Mouse (Mus musculus) frontal cortex, postnatal 10 days (tissue): Measurements from ENCODE around the gene Tmem236.

ENCODE experiments used
- DNase-seq, 2 experiments: peaks; one replicate each; pipeline ENCODE4 v3.0.0; 2022; ENCODE audit warnings: low spot score in 2 of 2, mixed read lengths in 1 of 2

Gene Tmem236

DNA sequence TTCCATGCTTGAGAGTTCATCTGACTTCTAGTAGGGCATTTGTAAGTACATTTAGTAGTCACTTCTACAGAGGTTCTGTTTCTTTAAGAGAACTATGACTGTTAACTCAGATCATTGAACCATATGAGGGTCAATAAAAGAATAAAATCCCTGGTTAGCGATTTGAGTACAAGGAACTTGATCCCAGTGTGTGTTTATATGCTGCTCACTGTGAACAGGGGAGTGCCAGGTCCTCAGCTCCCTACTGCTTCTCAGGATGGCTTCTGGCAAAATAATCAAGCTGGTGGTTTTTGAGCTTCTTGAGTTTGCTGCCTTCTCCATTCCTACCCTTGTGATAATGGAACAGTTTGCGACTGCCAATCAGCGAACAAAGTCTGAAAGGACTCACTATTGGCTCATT is at the start of gene Tmem236:
Gene Tmem236 (plus strand): TSS at position 190 of the 400 bp plus-strand sequence.
- no peak for DNase-seq

DNA sequence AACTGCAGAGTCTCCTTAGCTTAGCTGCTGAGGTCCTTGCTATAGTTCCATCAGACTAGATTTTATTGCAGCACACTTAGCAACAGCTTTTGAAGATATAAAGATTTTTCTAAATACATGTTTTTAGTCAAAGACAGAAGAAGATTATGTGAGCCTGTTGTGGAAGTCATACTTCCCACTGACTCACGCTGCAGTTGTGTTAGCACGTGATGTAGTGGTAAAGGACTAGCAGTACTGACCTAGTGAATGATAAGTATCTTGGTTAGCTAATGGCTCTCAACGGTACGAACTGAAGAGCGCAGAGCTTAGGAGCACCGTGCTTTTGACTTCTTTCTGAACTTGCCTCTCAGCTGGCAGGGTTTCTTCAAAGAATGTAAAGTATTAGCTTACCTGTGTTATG is 47.9 kb upstream of the Tmem236 start:
- no peak for DNase-seq

DNA sequence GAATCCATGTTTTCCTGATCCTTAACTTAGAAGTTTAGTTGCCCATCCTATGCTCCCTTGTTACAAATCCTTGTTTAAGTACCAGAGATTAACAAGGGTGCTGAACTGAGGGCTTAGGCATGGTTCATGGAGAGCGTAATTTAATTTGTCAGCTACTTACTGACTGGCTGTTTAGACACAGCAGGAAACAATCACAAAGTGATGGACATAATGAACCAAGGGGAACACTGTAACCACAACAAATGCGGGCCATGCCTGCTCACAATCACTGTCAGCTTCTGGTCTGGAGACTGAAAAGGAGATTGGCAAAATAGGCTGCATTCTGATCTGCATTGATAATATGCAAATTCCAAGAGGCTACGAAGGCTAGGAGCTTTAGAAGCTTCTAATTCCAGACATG is 46.7 kb upstream of the Tmem236 start:
- DNase-seq = no peak

DNA sequence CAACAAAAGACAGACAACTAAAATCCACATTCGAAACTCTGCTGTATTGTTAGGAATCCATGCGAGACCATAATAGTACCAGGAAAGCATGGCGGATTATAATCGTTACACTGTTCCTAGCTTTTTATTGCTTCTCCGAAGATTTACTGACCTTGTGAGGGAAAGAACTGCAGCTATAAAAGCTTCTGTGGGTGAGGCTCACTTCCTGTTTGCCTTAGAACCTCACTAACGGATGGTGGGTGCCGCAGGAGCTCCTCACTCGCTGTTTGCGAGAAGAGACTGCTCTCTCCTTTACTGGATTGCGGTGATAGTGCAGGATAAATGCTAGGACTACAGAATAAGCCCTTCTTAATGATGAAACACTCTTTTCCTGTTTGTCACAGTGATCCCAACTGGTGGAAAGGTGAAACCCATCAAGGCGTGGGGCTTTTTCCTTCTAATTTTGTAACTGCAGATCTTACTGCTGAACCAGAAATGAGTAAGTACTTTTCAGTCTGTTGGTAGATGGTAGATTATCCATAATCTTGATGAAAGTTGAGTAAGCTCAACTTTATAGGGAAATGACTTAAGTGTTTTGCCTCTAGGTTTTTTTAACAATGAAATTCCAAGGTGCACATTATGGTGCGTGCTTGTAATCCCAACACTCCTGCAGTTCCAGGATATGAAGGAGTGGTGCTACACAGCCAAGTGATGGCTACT is 43.5 kb upstream of the Tmem236 start:
- DNase-seq = no peak

DNA sequence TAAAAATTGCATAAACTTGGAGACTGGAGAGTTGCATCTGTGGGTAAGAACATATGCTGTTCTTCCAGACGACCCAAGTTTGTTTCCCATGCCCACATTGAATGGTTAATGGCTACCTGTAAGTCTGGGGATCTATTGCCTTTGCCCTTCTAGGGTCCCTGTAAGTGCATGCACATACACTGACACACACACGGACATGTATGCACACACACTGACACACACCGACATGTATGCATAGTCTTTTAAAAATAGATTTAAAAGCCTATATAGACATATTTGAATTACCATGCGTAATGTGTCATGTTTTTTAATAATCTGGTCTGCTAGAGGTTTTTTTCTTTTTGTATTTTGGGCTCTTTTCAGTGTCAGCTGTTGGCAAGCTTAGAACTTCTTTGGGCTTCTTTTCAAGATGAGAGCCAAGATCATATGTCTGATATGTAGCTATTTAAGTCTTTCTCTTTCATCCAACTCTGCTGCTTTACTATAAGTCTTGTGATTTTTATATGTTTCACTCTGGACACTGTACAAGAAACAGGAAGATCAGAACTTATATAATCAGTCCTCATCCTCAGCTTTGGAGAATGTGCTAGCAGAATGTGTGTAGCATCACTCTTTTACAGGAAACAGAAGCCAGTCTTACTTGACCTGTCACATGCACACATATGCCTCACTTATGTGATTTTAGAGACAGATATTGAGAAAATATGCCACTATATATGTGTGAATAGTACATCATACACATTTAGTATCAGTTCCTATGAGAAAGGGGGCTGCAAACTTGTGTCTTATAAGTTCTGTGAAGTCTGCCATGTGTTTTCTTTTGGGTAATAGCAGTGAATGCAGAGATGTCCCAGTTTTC is 41.6 kb upstream of the Tmem236 start:
- no peak for DNase-seq

DNA sequence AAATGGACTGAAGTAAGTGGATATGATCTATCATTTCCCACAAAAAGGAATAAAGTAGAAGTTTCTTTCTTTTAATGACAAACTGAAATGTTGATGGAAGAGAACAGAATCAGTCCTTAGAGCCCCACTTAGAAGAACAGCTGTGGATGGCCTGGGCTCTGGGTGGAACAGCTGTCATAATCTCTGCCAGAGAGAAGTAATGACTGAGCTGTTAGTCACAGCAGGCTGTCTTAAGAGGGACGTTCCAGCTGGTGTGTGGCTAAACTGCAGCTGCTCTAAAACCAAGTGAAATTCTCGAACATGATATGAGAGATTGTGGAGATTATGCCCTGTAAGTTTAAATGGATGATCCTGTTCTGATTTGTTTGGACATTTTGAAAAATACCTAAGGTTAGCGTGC is 37.4 kb upstream of the Tmem236 start:
- DNase-seq = no peak

DNA sequence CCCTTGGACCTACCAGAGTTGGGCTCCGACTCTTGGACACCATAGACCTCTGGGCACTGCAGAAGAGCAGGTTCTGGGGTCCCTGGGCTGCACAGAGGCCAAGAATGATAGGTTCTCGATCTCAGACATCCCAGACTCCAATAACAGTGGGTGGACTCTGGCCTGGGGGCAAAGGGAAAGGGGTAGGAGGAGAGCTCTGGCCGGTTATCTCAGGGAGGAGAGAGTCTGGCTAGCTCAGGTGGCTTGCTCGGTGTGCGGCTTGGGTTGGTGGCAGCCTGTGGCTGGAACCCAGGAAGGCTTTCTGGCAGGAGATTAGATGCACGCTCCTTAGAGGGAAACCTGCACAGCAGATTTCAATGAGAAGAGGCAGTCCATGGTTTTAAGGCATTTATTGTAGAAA is 34.7 kb upstream of the Tmem236 start:
- DNase-seq = no peak

DNA sequence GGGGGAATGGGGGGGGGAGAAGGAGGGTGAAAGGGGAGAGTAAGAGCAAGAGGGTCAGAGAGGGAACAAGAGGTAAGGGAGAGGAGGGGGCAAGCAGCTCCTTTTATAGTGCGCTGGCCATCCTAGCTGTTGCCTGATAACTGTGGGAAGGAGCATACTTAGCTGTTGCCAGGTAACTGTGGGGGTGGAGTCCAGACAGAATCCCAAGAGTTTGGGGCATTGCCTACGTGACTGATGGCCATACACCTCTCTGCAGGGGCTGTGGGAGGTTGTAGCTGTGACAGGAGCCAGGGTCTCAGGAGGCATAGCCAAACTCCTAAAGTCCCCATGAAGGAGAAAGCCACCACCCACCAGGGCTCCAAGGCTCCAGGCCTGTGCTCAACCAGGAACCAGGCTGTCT is 34.3 kb upstream of the Tmem236 start:
- DNase-seq = no peak

DNA sequence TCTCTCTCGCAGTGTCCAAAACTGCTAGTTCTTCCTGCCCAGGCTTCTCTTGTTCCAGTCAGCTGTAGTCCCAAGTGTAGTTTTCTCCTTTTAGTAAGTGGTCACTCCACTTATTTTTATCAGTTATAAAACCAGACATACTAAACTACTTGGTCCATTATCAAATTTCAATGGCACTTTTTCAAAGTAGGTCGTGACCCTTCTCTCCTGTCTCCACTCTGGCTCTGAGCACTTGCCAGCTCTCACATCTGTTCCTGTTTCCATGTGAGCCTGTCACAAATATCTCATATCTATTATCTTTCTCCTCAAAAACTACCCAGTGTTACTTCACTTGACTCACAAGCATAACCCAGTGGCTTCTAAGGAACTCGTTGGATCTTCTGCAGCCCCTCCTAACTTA is 29.0 kb upstream of the Tmem236 start:
- no peak for DNase-seq

DNA sequence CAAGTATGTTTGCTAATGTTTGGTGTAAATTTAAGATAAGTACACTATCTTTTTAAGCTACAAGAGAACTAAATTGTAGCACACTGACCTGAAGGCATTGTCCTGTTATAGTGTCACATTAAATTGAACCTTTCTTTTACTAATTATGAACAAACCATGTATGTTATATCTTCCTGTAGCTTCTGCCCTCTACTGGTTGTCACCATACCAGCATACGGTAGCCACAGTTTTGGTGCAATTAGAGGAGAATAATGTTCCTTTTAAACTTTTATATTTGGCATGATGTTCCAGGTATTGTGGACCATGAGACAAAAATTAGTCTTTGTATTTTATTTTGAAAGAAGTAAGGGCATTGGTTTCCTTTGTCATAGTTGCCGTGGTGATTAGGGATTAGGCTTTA is 27.4 kb upstream of the Tmem236 start:
- no peak for DNase-seq

DNA sequence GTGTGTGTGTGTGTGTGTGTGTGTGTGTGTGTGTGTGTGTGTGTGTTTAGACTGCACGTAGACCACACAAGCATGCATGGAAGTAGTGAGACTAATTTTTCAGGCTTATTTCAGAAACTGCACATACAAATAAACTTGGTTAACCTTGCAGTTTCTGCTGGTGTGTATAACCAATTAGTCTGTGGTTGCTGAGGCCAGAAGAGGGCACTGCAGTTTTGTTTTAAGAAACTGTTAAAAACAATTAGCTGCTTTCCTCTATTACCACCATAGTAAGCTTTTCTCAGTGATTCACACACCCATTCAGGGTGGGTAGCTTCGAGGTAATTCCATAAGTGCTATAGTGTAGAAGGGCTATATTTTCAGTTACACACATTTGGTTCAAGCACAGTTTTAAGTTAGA is 23.5 kb upstream of the Tmem236 start:
- DNase-seq = no peak

DNA sequence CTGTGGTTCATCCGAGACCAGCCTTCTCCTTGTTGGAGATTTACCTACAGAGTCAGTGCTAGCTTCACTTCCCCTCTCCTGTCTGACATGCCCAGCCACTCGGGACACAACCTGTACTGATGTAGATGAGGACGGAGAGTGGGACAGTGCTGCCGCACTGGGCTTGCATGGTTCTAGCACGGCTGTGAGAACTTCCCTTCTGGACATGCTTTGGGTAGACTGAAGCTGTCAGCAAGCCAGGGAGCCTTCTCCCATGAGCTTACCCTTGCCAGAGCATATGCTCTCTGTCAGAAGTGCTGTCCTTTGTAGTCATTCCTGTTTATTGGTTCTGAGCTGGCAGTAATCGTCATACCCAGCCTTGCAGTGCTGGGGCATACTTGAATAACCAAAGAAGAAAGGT is 22.5 kb upstream of the Tmem236 start:
- DNase-seq = no peak

DNA sequence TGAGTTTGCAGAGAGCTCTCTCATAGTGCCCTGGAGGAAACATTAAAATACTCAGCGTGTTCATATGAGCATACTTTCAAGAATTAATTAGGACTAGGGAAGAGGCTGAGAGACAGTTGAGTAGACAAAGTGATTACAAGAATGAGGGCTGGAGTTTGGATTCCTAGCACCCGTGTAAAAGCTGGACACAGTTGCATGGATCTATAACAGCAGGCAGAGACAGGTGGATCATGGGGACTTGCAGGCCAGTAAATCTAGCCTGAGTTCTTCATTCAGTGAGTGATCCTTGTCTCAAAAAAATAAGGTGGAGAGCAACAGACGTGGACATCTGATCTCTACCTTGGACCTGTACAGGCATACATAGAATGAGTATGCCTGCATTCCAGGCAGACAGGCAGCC is 15.3 kb upstream of the Tmem236 start:
- DNase-seq = no peak

DNA sequence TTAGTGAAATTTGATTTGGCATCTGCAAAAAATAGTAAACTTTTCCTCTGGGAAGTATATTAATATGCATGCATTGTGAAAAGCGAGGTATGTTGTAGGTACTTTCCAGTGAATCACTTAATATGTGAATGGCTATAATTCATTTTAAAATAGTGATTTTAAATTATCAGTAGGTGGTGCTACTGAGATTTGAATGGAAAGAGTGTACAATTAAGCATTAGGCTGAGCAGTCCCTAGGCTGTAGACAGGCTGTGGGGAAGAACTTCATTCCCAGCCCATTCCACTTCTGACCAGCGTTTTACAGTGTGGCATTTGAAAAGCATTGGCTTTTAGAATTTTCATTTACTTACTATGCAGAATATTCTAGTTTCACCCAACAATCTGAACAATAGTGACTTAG is 14.6 kb upstream of the Tmem236 start:
- no peak for DNase-seq

DNA sequence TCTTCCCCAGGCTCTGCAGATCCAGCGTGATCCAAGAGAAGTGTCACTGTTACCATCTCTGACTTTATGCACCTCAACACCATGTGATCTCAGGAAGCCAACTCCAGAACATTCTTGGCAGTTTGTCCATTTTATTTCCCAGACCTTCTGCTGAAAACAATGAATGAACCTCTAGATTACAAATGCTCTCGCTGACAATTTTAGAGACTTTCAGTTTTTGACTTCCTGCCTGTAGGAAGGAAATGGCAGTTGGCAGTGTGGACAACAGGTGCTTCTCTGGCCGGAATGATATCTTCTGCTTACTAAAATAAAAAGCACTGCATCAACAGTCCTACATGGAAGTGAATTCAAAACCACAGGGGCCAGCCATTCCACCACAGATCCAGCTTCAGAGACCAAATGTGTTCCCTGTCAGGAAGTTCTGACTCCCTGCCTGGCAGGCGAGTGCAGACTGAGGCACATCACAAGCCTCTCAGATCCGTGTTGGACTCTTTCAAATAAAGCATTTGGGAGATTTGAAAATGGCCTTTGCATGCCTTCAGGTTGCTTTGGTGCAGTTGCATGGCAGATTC is 9.8 kb upstream of the Tmem236 start:
- no peak for DNase-seq

DNA sequence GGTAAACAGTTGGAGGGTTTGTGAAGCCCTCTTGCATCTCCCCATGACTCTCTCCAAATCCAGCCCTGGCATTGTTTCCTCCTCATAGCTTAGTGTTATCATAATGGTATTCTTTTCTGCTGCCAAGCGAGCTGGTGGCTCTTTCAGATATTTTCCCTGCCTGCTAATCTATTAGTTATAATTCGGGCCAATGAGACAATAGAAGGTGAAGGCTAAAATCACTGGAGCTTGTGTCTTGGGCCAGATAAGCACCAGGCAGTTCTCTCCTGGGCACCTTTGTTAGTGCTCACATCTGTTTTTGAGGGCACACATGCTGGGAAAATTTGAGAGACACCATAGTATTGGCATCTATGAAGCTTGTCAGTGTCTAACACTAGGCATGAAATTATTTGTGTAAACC is 9.3 kb upstream of the Tmem236 start:
- no peak for DNase-seq

DNA sequence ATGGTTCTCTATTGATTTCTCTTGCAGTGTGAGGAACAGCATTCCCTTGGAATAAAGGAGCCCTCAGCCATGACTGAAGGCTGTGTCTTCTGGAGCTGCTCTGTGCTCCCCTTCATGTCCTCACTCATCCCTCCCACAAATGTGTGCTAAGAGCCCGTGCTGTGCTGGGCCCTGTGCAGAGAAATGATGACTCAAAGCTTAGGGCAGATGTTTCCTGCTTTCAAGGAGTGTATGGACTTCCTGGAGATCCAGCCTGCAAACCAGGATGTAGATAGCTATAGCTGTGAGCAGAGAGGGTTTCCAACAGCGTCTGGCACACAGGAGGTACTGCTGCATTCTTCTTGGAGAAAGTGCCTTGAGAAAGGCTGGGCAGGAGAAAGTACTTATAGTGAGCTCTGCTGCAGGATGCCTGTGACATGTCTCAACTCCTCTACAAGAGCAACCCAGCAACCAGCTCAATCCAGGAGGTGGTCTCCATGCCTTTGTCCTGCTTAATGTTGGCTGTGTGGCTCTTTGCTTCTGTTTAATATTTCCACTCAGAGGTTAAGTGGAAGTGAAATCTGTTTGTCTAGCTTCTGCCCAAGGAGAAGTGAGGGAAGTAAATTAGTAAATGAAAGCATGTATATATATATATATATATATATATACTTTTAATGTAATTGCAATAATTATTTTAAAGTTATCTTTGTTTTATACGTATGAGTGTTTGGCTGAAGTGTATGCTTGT is 8.5 kb upstream of the Tmem236 start:
- DNase-seq = no peak

DNA sequence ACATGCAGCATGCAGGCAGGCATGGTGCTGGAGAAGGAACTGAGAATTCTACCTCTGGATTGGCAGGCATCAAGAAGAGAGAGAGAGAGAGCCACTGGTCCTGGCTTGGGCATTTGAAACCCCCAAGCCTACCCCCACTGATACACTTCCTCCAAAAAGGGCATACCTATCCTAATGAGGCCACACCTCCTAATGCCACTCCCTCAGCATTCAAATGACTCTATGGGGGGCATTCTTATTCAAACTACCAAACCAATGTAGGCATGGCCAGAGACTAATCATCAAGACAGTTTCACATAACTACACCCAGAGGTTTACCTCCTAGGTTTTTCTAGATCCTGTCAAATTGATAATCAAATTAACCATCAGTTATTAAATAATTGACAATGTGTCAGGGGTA is 6.6 kb upstream of the Tmem236 start:
- no peak for DNase-seq

DNA sequence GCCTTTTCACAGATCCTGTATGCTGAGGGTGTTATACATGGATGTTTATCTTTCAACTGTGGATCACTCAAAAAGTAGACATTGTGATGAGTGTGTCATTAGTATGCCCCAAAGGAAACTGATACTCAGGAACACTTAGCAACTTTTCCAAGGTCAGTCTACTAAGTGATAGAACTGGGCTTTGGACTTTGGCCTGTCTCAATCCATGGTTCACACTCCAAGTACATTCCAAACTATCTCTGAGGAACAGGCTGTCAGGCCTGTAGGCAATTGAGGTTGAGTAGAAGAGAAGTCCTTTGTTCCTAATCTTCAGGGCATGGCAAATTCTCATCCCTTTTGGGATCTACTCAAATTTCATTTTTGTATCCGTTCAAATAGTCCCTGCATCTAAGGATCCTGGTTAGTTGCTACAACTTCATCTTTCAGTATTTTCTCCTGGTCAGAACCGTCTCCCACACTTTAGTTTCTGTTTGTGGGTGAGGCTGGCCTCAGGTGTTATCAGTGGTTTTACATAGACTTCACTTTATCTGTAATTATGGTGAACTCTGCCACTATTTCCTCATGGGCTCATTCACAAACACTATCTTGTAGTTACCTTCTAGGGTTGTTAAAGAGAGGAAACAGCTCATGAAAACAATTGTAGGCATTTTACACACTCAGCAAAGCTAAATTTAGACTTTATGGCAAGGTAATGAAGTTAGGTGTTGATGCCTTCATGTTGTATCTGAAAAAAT is 2.3 kb downstream of the Tmem236 start:
- no peak for DNase-seq

DNA sequence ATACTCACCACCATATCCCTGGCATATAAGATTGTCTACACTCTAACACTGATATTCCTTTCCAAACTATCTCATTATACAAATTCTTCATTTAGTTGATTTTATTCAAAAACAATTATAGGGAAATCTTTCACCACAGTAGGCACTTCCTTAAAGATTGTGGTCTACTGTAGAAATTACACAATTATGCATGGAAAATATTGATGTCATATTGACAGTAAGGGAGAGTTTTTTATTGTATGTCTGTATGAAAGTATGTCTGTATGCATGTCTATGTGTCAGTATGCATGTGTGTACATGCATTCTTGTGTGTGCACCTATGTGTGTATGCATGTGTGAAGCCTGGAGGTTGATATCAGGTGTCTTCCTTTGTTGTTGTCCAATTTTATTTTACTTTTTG is 10.1 kb downstream of the Tmem236 start:
- DNase-seq = no peak

DNA sequence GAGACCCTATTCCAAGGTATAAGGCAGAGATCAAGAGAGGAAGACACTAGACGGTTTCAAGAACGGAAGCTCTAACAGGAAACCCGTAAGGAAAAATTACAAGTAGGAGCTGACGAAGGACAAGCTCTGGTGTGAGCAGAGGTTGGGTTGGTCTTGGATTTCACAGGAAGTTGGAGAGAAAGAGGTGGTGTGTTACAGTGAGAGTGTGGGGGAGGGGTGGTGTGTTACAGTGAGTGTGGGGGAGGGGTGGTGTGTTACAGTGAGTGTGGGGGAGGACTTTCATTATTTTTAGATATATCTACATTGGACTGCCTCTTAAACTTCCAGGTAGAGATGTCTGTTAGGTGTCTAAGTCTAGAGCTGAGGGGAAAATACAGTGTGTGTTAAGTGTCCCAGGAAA is 16.4 kb downstream of the Tmem236 start:
- no peak for DNase-seq

DNA sequence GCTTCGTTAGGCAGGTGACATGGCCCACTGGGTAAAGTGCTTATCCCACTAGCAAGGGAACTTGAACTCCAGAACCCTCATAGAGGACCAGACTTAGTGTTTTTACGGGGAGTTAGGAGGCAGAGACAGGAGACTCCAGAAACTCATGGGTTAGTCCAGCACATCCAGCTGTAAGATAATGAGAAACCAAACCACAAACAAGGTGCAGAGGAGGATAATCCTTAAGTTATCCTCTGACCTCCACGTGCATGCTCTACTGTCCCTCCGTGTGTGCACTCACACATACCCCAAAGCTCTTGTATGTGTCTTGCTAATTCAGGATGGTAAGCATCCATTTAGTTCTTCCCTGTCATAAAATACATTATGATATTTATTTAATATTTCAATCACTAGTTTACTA is 17.3 kb downstream of the Tmem236 start:
- DNase-seq = no peak
